Mouse (Mus musculus): ENCODE data around the gene Olfr1259.
"Not testable (repeated sequence)": the region's sequence is repeated elsewhere in the genome, so short reads cannot be mapped to it uniquely, and the experiment has no call there.

The Olfr1259 gene

DNA sequence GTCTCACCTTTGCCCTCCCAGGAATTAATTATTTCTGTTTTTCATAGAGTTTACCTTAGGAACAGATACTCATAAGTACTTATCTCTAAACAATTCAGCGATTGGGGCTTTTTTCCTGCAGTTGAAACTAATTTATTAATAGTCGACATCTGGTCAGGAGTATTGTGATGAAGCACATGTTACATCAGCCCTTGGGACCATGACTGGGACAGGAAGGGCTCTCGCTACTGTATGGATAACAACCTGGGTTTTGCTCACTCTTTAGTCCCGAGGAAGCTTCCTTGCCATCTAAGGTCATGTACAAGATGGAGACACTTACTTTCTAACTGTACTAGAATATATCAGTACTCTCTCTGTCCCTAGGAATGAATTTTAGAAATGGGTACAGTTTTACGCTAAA, at the start of gene Olfr1259:
Gene Olfr1259, minus strand, starts transcription at position 101 of the 400 bp plus-strand sequence.
- DNase-seq (ENCODE audit: low spot score in 2 of 2) = no peak

DNA sequence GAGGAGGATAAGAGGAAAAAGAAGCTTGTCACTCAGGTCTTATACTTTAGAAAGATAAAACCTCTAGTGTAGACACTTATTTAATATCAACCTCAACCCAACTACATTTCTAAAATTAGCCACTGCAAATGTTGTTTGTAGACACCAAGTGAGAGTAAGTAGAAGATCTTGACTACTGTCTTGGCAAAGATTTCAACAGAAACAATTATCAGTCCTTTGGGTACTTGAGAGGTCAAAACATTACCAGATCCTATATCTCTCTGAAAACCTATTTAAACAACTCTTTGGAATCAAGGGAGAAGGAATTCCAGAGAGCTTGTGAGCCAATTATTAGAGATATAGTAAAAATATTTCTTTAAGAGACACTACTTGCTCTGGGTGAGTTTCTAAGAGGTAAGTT, 42.5 kb upstream of the Olfr1259 start, which contains the start of gene Olfr1261:
Gene Olfr1261, plus strand, starts transcription at position 301 of the 400 bp plus-strand sequence.
- DNase-seq (ENCODE audit: low spot score in 2 of 2) = no peak

DNA sequence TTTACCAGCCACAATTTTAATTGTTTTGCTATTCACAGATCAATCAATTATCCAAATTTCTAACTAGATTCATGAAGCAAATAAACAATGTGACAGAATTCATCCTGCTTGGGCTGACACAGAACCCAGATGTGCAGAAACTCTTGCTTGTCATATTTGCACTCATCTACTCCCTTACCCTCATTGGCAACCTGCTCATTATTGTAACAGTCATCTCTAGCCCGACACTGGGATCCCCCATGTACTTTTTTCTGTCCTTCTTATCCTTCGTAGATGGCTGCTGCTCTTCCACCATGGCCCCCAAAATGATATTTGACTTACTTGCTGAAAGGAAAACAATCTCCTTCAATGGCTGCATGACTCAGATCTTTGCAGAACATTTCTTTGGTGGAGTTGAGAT, 29.2 kb upstream of the Olfr1259 start:
- no peak for DNase-seq (ENCODE audit: low spot score in 2 of 2)

DNA sequence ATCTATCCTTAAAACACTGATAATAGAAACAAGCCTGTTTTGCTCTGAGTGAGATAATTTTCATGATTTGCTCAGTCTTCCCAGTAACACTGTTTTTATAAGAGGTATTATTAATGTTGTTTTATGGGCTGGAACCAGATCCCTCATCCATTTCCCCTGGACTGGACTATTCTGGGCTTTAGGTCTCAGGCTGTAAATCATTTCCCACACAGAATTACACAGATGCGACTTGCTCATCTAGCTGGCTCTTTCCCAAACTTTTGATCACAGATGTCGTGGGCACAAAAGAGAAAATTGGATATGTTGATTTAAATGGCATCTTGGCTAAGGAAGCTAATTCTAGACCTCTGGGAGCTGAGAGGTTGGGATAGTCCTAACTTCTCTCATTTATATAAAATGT, 25.7 kb upstream of the Olfr1259 start, which contains the start of gene Olfr1260:
Gene Olfr1260, plus strand, starts transcription at position 157 of the 400 bp plus-strand sequence.
- DNase-seq (ENCODE audit: low spot score in 2 of 2) = no peak

DNA sequence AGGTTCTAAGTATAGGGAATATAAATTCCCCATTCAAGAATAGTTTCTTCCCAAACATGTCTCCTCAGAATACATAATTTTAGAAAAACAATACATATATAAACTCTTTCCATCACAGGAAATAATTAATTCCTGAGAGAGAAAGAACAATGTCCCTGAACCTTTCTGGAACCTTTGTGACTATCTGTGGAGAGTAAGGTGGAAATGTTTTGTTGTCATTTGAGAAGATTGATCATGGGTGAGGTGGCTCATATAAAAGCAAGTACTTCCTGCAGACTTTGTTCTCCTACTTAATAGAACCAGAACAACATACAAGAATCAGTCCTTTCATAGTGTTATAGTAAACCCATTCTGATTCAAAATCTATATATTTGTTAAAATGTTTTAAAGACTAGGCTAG, 21.5 kb downstream of the Olfr1259 start, which contains the start of gene Olfr1258:
Gene Olfr1258, plus strand, starts transcription at position 301 of the 400 bp plus-strand sequence.
- no peak for DNase-seq (ENCODE audit: low spot score in 2 of 2)

DNA sequence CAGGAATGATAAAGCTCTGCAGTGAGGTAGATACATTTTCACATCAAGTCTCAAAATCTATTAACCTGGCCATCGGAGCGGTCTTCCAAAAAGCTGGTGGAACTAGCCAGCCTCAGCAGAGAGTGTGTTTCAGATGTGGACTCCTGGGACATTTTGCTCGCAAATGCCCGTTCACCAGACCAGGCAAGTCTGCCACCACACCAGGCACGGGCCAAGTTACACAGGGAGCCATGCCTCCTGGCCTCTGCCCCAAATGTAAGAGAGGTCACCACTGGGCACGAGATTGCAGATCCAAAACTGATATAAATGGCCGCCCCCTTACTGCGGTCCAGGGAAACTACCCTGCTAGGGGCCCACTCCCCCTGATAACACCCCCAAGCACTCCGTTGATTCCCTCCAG, 35.8 kb downstream of the Olfr1259 start:
- not testable (repeated sequence) for DNase-seq (ENCODE audit: low spot score in 2 of 2)

Measured in frontal cortex, postnatal 10 days (tissue).